Comparison of ENCODE assay signal across 28 mouse cellular contexts in the genomic region with DNA sequence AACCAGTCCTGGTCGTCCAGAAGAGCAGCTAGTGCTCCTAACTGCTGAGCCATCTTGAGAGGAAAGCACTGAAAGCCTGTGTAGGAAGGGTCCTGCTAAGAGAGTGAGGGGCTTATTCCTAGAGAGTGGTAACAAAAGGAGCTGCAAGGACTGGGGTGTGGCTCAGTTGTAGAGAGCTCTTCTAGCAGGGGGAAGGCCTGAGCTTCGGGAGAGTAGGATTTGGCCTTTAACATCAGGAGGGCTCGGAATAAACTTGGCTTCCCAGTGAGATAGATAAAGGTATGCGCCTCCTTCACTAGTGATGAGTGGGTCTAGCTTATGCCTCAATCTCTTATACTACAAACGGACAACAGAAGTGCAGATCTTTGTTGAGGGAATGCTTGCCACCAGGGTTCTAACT. TPM values are rescaled to one million over a fixed set of nuclear protein-coding genes. Genes with fewer than 3 reads are reported as not detected.
DNase-seq lines count a peak whose midpoint lies in the region; ATAC-seq and TF ChIP-seq lines count a peak whose summit lies in the region.
"Had no signal": no experiment of that assay in that cellular context is flagged by ENCODE, and none has a peak within 500 bp of the region (broad histone marks: within the 10 kb centered on the region; RNA-seq: fewer than 3 reads in every experiment).

No protein-coding gene starts in this region.

- H3K4me1 ChIP-seq in E14TG2a.4 (replicated peaks; ENCODE audit: low read depth, low read length): peaks cover 84% of the 10 kb centered on the region
- H3K4me1 ChIP-seq in forebrain, postnatal 0 days (ENCODE audit: insufficient read depth): no peaks in the 10 kb centered on the region
- H3K4me1 ChIP-seq: embryonic facial prominence, embryonic 13.5 days; embryonic facial prominence, embryonic 15.5 days; forebrain, embryonic 10.5 days; forebrain, embryonic 12.5 days had no signal

- H3K36me3 ChIP-seq in E14TG2a.4 (ENCODE audit: insufficient read depth, low read length): peaks cover 48% of the 10 kb centered on the region
- H3K36me3 ChIP-seq in forebrain, postnatal 0 days (ENCODE audit: insufficient read depth): no peaks in the 10 kb centered on the region
- H3K36me3 ChIP-seq: embryonic facial prominence, embryonic 13.5 days; embryonic facial prominence, embryonic 15.5 days; forebrain, embryonic 10.5 days; forebrain, embryonic 12.5 days; G1E had no signal

- no peak overlapping the region for H3K4me2 ChIP-seq in forebrain, postnatal 0 days (ENCODE audit: low read depth)
- H3K4me2 ChIP-seq: embryonic facial prominence, embryonic 13.5 days; embryonic facial prominence, embryonic 15.5 days; forebrain, embryonic 12.5 days had no signal

- peak overlapping the region; percentile 37 for H3K4me3 ChIP-seq in E14TG2a.4 (replicated peaks; ENCODE audit: low read length)
- H3K4me3 ChIP-seq in forebrain, postnatal 0 days (ENCODE audit: low read depth, low read length): no peak overlapping the region
- H3K4me3 ChIP-seq: embryonic facial prominence, embryonic 13.5 days; embryonic facial prominence, embryonic 15.5 days; erythroblast, embryonic 14.5 days; forebrain, embryonic 10.5 days; forebrain, embryonic 12.5 days had no signal

- no peaks in the 10 kb centered on the region for H3K9me3 ChIP-seq in E14TG2a.4 (ENCODE audit: low read length)
- no peaks in the 10 kb centered on the region for H3K9me3 ChIP-seq in forebrain, postnatal 0 days (ENCODE audit: low read length)
- H3K9me3 ChIP-seq: embryonic facial prominence, embryonic 13.5 days; embryonic facial prominence, embryonic 15.5 days; forebrain, embryonic 10.5 days; forebrain, embryonic 12.5 days; G1E had no signal

- H3K9ac ChIP-seq in forebrain, postnatal 0 days: no peak overlapping the region
- H3K9ac ChIP-seq: embryonic facial prominence, embryonic 13.5 days; embryonic facial prominence, embryonic 15.5 days; forebrain, embryonic 12.5 days had no signal

- no peak for TF ChIP-seq CTCF in E14TG2a.4 (conservative IDR thresholded peaks at IDR 0.05; ENCODE audit: low read length)
- no peak for TF ChIP-seq CTCF in forebrain, postnatal 0 days (IDR thresholded peaks at IDR 0.05; ENCODE audit: low read depth)

- WGBS in forebrain, postnatal 0 days: 69% methylated on average over 5 of the region's 5 CpGs

- no peak for ATAC-seq in forebrain, postnatal 0 days
- ATAC-seq: activated CD4-positive, CD25-positive, alpha-beta regulatory T cell, adult 4 months; CD4-positive, CD25-positive, alpha-beta regulatory T cell, adult 4 months; forebrain, embryonic 14.5 days; forebrain, embryonic 16.5 days; Patski had no signal

- H3K27me3 ChIP-seq in E14TG2a.4 (ENCODE audit: insufficient read depth, low read length): no peaks in the 10 kb centered on the region
- no peaks in the 10 kb centered on the region for H3K27me3 ChIP-seq in forebrain, postnatal 0 days (ENCODE audit: insufficient read depth, low read length)
- H3K27me3 ChIP-seq: CH12.LX; embryonic facial prominence, embryonic 13.5 days; embryonic facial prominence, embryonic 15.5 days; Patski had no signal

- DNase-seq in ES-CJ7 (ENCODE audit: low read depth, low spot score) (peak; percentile 58), R1 (ENCODE audit: low read depth, low spot score) (peak; percentile 51)
- DNase-seq in kidney, postnatal 4 days: no peak
- DNase-seq in cerebellum, postnatal 10 days: no peak
- no peak for DNase-seq in forebrain, postnatal 0 days
- DNase-seq: adrenal gland, adult 8-10 months; adrenal gland, postnatal 14 days; adrenal gland, postnatal 36 days; B cell, adult 2 months; cerebellum, adult 11-12 months; cerebellum, adult 2 months; cerebellum, adult 9-10 months; cerebellum, postnatal 14 days; cerebellum, postnatal 36 days; embryo, embryonic 11 days had no signal

- H3K27ac ChIP-seq in forebrain, postnatal 0 days (ENCODE audit: low read depth, low read length): no peak overlapping the region
- H3K27ac ChIP-seq: embryonic facial prominence, embryonic 13.5 days; embryonic facial prominence, embryonic 15.5 days; forebrain, embryonic 10.5 days; forebrain, embryonic 12.5 days had no signal

RNA-seq across cellular contexts. Expression of a gene that starts 26.4 kb away (rescaled TPM):
- 37.2 and 43.6 TPM in 2 replicates for total RNA-seq in forebrain, postnatal 0 days (2014; rRNA removed)
- 23.5 and 23.7 TPM in 2 replicates for polyA plus RNA-seq in forebrain, postnatal 0 days (2015; fragmentation: Nextera tagmentation; extraction: Ambion mirVana)

Comparison
In these comparisons a context has a peak if more than half of its experiments do, and no peak if none do; other contexts are left out.
1. DNase-seq: peak in ES-CJ7 (single experiment) and R1 (single experiment); none in kidney, postnatal 4 days (0 of 2), cerebellum, postnatal 10 days (0 of 2) and forebrain, postnatal 0 days (single experiment).